Mouse (Mus musculus) embryonic fibroblast, embryonic 13.5 days (primary cell): ENCODE results near the gene Elovl5. TPM values are rescaled to one million over a fixed set of nuclear protein-coding genes. Genes with fewer than 3 reads are reported as not detected.
"Not testable (repeated sequence)": the region's sequence is repeated elsewhere in the genome, so short reads cannot be mapped to it uniquely, and the experiment has no call there.

Experiments used
- H3K27ac ChIP-seq: 2 replicates; pipeline ENCODE4 v1.5.1; 2012; ENCODE audit warnings: low read length, control low read depth, inconsistent platforms; ENCODE audit not compliant: insufficient read depth
- H3K4me1 ChIP-seq: 2 replicates; pipeline ENCODE4 v1.6.1; 2011; ENCODE audit warnings: low read length; ENCODE audit not compliant: control insufficient read depth, insufficient read depth
- H3K4me3 ChIP-seq: 2 replicates; pipeline ENCODE4 v1.5.1; 2011; ENCODE audit warnings: mild to moderate bottlenecking, control low read depth, low read length; ENCODE audit not compliant: insufficient read depth
- CTCF ChIP-seq: IDR thresholded peaks from 2 replicates; pipeline ENCODE4 v1.5.1; 2011; ENCODE audit warnings: mild to moderate bottlenecking, control low read depth, low read length, moderate library complexity, borderline replicate concordance; ENCODE audit not compliant: insufficient read depth
- POLR2A ChIP-seq: IDR thresholded peaks from 2 replicates; pipeline ENCODE4 v1.6.1; 2011; ENCODE audit warnings: low read depth, mild to moderate bottlenecking, control low read depth, low read length, moderate library complexity
- polyA plus RNA-seq: library from polyadenylated mRNA; stranded (reverse); fragments of >200 nt; gene quantifications from 2 replicates; pipeline ENCODE4 v1.2.4, GENCODE M21; 2011; ENCODE audit warnings: low read depth; ENCODE audit not compliant: missing spikeins, insufficient read length

The Elovl5 gene
- polyA plus RNA-seq, 1 experiment: 107 TPM

GRCm38 (mm10) chr9:77986153-77986795 is 69.1 kb downstream of the Elovl5 start:
- TF ChIP-seq POLR2A (no peak), CTCF (no peak)
- no peaks in the 10 kb centered on the region for H3K4me1 ChIP-seq
- H3K27ac ChIP-seq: no peak overlapping the region
- H3K4me3 ChIP-seq: no peak overlapping the region

- H3K4me1 ChIP-seq: peaks cover 3% of the 10 kb centered on the region
- TF ChIP-seq POLR2A (no peak), CTCF (no peak)
- no peak overlapping the region for H3K4me3 ChIP-seq
- H3K27ac ChIP-seq: no peak overlapping the region
These were observed 72.5 kb downstream of the Elovl5 start for GRCm38 (mm10) chr9:77989626-77990025.

- TF ChIP-seq POLR2A (no peak), CTCF (no peak)
- no peak overlapping the region for H3K4me3 ChIP-seq
- no peak overlapping the region for H3K27ac ChIP-seq
- peaks cover 3% of the 10 kb centered on the region for H3K4me1 ChIP-seq
These were observed 73.1 kb downstream of the Elovl5 start for GRCm38 (mm10) chr9:77990278-77990677.

- TF ChIP-seq CTCF (no peak), POLR2A (no peak)
- no peak overlapping the region for H3K4me3 ChIP-seq
These were observed 74.5 kb downstream of the Elovl5 start for GRCm38 (mm10) chr9:77991650-77992049.

GRCm38 (mm10) chr9:77992276-77992675 is 75.1 kb downstream of the Elovl5 start:
- H3K4me3 ChIP-seq: no peak overlapping the region
- TF ChIP-seq CTCF (no peak), POLR2A (no peak)
- H3K4me1 ChIP-seq: peaks cover 3% of the 10 kb centered on the region
- no peak overlapping the region for H3K27ac ChIP-seq

More at GRCm38 (mm10) chr9:77991650-77992049, 74.5 kb downstream of the Elovl5 start:
- peaks cover 3% of the 10 kb centered on the region for H3K4me1 ChIP-seq
- no peak overlapping the region for H3K27ac ChIP-seq

- H3K27ac ChIP-seq: no peak overlapping the region
- no peak for TF ChIP-seq POLR2A
- no peak for TF ChIP-seq CTCF
- H3K4me3 ChIP-seq: no peak overlapping the region
- H3K4me1 ChIP-seq: peaks cover 3% of the 10 kb centered on the region
These were observed 75.9 kb downstream of the Elovl5 start for GRCm38 (mm10) chr9:77993101-77993500.

- H3K27ac ChIP-seq, H3K4me1 ChIP-seq, H3K4me3 ChIP-seq: not testable (repeated sequence)
These were observed 76.5 kb downstream of the Elovl5 start for GRCm38 (mm10) chr9:77993538-77994255.

- TF ChIP-seq POLR2A (no peak), CTCF (no peak)
- peaks cover 3% of the 10 kb centered on the region for H3K4me1 ChIP-seq
- H3K27ac ChIP-seq: no peak overlapping the region
- H3K4me3 ChIP-seq: no peak overlapping the region
These were observed 78.1 kb downstream of the Elovl5 start for GRCm38 (mm10) chr9:77995235-77995634.

- TF ChIP-seq POLR2A (no peak), CTCF (no peak)
- no peaks in the 10 kb centered on the region for H3K4me1 ChIP-seq
- H3K27ac ChIP-seq: no peak overlapping the region
- no peak overlapping the region for H3K4me3 ChIP-seq
These were observed 83.7 kb downstream of the Elovl5 start for GRCm38 (mm10) chr9:78000586-78001500.
